Mouse (Mus musculus) hindbrain, embryonic 12.5 days (tissue): ENCODE measurements around the gene Slc16a3. TPM values are rescaled to one million over a fixed set of nuclear protein-coding genes. Genes with fewer than 3 reads are reported as not detected.

Experiments
- ATAC-seq: fragments of 200-750 bp; cut with Nextera tagmentation; 2 replicates; pipeline ENCODE4 v1.8.0; 2017; ENCODE audit warnings: moderate TSS enrichment; ENCODE audit not compliant: low FRiP score
- H3K27ac ChIP-seq: fragments of 300-500 bp; sonication (generic); 2 replicates; pipeline ENCODE4 v1.5.1; 2016; ENCODE audit warnings: mild to moderate bottlenecking
- H3K27me3 ChIP-seq: fragments of 300-500 bp; sonication (generic); 2 replicates; pipeline ENCODE4 v1.6.1; 2016; ENCODE audit warnings: mild to moderate bottlenecking
- H3K36me3 ChIP-seq: fragments of 300-500 bp; sonication (generic); 2 replicates; pipeline ENCODE4 v1.6.1; 2016; ENCODE audit warnings: mild to moderate bottlenecking
- H3K4me1 ChIP-seq: fragments of 300-500 bp; sonication (generic); 2 replicates; pipeline ENCODE4 v1.6.1; 2016
- H3K4me2 ChIP-seq: fragments of 300-500 bp; sonication (generic); replicated peaks from 2 replicates; pipeline ENCODE4 v1.6.1; 2016; ENCODE audit warnings: mild to moderate bottlenecking
- H3K4me3 ChIP-seq: fragments of 300-500 bp; sonication (generic); 2 replicates; pipeline ENCODE4 v1.5.1; 2016; ENCODE audit warnings: mild to moderate bottlenecking
- H3K9ac ChIP-seq: fragments of 300-500 bp; sonication (generic); 2 replicates; pipeline ENCODE4 v1.6.1; 2016; ENCODE audit warnings: mild to moderate bottlenecking, moderate library complexity
- H3K9me3 ChIP-seq: fragments of 300-500 bp; sonication (generic); replicated peaks from 2 replicates; pipeline ENCODE4 v1.6.1; 2016; ENCODE audit warnings: mild to moderate bottlenecking
- WGBS: fragments of 180-500 bp; shearing (Covaris S2); methylation state at CpG from one replicate; pipeline ENCODE4 v1.1.7; 2016; 5-methylcytosine and 5-hydroxymethylcytosine counted together
- polyA plus RNA-seq: library from polyadenylated mRNA; unstranded; fragments of >200 nt; fragmentation: Nextera tagmentation; extraction: Ambion mirVana; gene quantifications from 2 replicates; pipeline ENCODE4 v1.2.1, GENCODE M21; 2016

Gene Slc16a3
- polyA plus RNA-seq, 1 experiment from 2014 or later: 45.9 TPM

DNA sequence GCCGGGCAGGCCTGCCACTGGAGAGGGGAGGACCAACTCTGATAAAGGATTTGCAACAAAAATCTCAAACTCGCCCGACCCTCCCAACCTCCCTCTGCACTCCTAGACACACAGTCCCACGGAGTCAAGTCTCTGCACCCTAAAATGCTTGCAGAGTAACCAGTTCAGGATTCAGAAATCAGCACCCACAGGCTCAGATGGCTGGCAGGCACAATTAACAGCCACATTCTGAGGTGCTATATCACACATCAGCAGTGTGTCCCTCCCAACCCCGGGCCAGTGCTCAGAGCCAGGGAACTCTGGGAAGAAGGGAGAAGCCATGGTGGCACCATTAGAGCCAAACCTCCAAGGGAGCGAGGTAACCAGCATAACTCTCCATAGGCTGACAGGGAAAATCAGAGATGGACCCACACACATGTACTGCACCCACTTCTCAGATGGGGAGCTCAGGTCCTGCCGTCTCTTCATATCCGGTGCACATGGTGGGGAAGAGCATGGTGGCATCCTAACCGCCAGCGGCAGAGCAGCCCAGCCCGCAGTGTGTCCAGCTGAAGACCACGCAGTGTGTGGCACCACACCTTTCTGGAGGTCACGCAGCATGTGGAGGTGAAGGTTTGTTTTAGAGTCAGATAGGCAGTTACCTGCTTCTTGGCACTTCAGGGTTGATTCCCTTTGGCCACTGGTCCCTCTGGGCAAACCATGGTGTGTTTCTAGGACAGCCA lies 13.9 kb downstream of the Slc16a3 start:
- H3K36me3 ChIP-seq: peaks cover 90% of the 10 kb centered on the region
- 91% methylated on average over 13 of the region's 13 CpGs for WGBS
- H3K27ac ChIP-seq: no peak overlapping the region
- no peak overlapping the region for H3K4me2 ChIP-seq
- H3K9ac ChIP-seq: no peak overlapping the region
- peaks cover 7% of the 10 kb centered on the region; the same call in 1 of the 2 replicates for H3K4me1 ChIP-seq
- H3K4me3 ChIP-seq: no peak overlapping the region
- H3K27me3 ChIP-seq: no peaks in the 10 kb centered on the region
- H3K9me3 ChIP-seq: no peaks in the 10 kb centered on the region
- no peak for ATAC-seq

- Histone ChIP-seq H3K9ac (no peak overlapping the region), H3K4me2 (no peak overlapping the region), H3K36me3 (peaks cover 90% of the 10 kb centered on the region), H3K9me3 (no peaks in the 10 kb centered on the region), H3K27ac (no peak overlapping the region), H3K4me1 (peaks cover 7% of the 10 kb centered on the region; the same call in 1 of the 2 replicates), H3K27me3 (no peaks in the 10 kb centered on the region), H3K4me3 (no peak overlapping the region)
- no peak for ATAC-seq
- 89% methylated on average over 7 of the region's 7 CpGs for WGBS
Measured at GRCm38 (mm10) chr11:120962909-120963308, 14.6 kb downstream of the Slc16a3 start.

- no peak for ATAC-seq
- H3K4me2 ChIP-seq: no peak overlapping the region
- no peak overlapping the region for H3K27ac ChIP-seq
- peaks cover 92% of the 10 kb centered on the region for H3K36me3 ChIP-seq
- no peaks in the 10 kb centered on the region for H3K27me3 ChIP-seq
- H3K9me3 ChIP-seq: no peaks in the 10 kb centered on the region
- H3K4me3 ChIP-seq: no peak overlapping the region
- WGBS: 72% methylated on average over 10 of the region's 10 CpGs
- peaks cover 7% of the 10 kb centered on the region; the same call in 1 of the 2 replicates for H3K4me1 ChIP-seq
- no peak overlapping the region for H3K9ac ChIP-seq
Measured at GRCm38 (mm10) chr11:120964195-120965157, 16.2 kb downstream of the Slc16a3 start.

DNA sequence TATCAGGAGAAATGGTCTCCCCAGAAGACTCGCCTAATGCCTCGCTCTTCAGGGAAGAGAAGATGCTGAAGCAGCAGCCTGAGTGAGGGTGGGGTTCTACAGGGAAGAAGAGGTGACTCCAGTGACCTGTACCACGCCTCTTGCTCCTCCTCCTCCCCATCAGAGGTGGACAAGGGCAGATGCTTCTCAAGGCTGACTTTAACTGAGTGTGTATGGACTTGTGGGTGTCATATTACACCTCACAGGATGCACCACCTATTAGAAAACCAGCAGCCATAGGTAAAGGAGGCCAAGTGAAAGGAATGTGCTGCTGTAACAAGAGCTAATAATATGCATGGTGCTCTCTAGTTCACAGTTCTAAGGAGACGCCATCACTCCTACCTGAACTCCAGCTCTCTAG lies 17.3 kb downstream of the Slc16a3 start:
- Histone ChIP-seq H3K36me3 (peaks cover 96% of the 10 kb centered on the region), H3K9me3 (no peaks in the 10 kb centered on the region), H3K4me3 (no peak overlapping the region), H3K4me2 (no peak overlapping the region), H3K4me1 (peaks cover 7% of the 10 kb centered on the region; the same call in 1 of the 2 replicates), H3K27me3 (no peaks in the 10 kb centered on the region), H3K9ac (no peak overlapping the region), H3K27ac (no peak overlapping the region)
- ATAC-seq: no peak
- WGBS: 84% methylated on average over 4 of the region's 4 CpGs

- no peaks in the 10 kb centered on the region for H3K27me3 ChIP-seq
- no peak for ATAC-seq
- WGBS: 96% methylated on average over 5 of the region's 5 CpGs
- H3K4me3 ChIP-seq: no peak overlapping the region
- H3K27ac ChIP-seq: no peak overlapping the region
- no peaks in the 10 kb centered on the region for H3K9me3 ChIP-seq
- peaks cover 99% of the 10 kb centered on the region for H3K36me3 ChIP-seq
- no peak overlapping the region for H3K4me2 ChIP-seq
- no peak overlapping the region for H3K9ac ChIP-seq
- H3K4me1 ChIP-seq: peaks cover 2% of the 10 kb centered on the region; the same call in 1 of the 2 replicates
Measured at GRCm38 (mm10) chr11:120969742-120970141, 21.5 kb downstream of the Slc16a3 start.

DNA sequence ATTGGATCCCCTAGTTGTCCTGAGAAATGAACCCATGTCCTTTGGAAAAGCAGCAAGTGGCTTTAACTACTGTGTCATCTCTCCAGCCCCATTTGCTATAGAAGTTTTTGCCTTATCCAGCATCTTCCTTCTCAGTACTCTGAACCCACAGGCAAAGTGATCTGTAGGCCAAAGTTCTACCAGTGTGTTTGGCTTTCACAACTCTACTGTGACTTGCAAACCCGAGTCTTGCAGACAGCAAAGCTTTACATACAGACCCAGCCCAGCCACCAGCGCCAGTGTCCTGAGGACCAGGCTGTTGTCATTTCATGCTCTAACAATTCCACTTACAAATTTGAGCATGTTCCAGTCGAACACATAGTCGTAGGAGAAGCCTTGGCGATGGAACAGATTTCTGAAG lies 23.0 kb downstream of the Slc16a3 start:
- 96% methylated on average over 5 of the region's 5 CpGs for WGBS
- H3K9ac ChIP-seq: no peak overlapping the region
- no peaks in the 10 kb centered on the region for H3K27me3 ChIP-seq
- H3K4me3 ChIP-seq: no peak overlapping the region
- no peak overlapping the region for H3K4me2 ChIP-seq
- peaks cover 95% of the 10 kb centered on the region for H3K36me3 ChIP-seq
- no peaks in the 10 kb centered on the region for H3K9me3 ChIP-seq
- no peak for ATAC-seq
- H3K27ac ChIP-seq: no peak overlapping the region
- no peaks in the 10 kb centered on the region for H3K4me1 ChIP-seq

DNA sequence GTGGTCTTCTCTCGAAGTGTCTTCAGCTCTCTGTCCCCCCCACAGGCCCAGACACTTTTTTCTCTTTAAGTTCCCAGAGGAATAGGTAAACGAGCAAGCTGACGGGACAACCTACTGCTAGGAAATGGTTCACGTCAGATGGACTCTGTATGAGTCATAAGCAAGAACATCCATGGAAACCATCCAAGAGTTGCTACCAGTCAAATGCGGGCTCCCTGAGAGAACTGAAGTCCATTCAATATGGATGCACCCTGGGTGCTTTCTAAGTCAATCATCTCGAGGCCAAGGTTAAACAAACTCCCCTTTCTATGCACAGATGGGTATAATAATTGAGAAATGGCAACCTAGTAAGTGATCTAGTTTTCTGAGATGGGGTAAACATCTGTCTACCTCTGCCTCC lies 25.0 kb downstream of the Slc16a3 start:
- H3K27ac ChIP-seq: no peak overlapping the region
- H3K4me3 ChIP-seq: no peak overlapping the region
- H3K9me3 ChIP-seq: no peaks in the 10 kb centered on the region
- no peak overlapping the region for H3K4me2 ChIP-seq
- no peak overlapping the region for H3K9ac ChIP-seq
- H3K27me3 ChIP-seq: no peaks in the 10 kb centered on the region
- H3K36me3 ChIP-seq: peaks cover 94% of the 10 kb centered on the region
- H3K4me1 ChIP-seq: no peaks in the 10 kb centered on the region
- no peak for ATAC-seq
- WGBS: 84% methylated on average over 6 of the region's 6 CpGs

- Histone ChIP-seq H3K27ac (no peak overlapping the region), H3K9me3 (no peaks in the 10 kb centered on the region), H3K36me3 (peaks cover 78% of the 10 kb centered on the region), H3K4me3 (no peak overlapping the region), H3K9ac (no peak overlapping the region), H3K27me3 (no peaks in the 10 kb centered on the region), H3K4me1 (no peaks in the 10 kb centered on the region), H3K4me2 (no peak overlapping the region)
- WGBS: 91% methylated on average over 8 of the region's 8 CpGs
- no peak for ATAC-seq
Measured at GRCm38 (mm10) chr11:120979711-120980426, 31.6 kb downstream of the Slc16a3 start.

- Histone ChIP-seq H3K4me1 (no peaks in the 10 kb centered on the region), H3K4me2 (no peak overlapping the region), H3K36me3 (peaks cover 75% of the 10 kb centered on the region), H3K27ac (no peak overlapping the region), H3K9ac (no peak overlapping the region), H3K27me3 (no peaks in the 10 kb centered on the region), H3K9me3 (no peaks in the 10 kb centered on the region), H3K4me3 (no peak overlapping the region)
- ATAC-seq: no peak
- WGBS: 87% methylated on average over 9 of the region's 9 CpGs
Measured at GRCm38 (mm10) chr11:120980427-120981035, 32.3 kb downstream of the Slc16a3 start.

DNA sequence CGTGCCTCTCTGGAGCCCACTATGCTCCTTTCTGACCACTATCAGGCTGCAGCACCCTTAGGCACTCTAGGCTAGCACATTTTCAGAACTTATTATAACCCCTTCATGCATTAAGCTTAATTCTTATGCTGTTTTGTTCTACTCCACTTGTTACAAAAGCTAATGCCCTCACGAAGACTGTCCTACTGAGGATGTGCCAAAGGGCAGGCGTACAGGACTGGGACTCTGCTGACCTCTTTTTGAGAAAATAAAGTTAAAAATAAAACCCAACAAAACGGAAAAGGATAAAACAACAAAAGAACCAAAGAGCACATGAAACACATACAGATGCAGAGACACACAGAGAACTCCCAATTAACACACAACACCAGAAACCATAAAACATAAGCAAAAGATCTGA lies 33.4 kb downstream of the Slc16a3 start:
- WGBS: 92% methylated on average over 4 of the region's 4 CpGs
- H3K36me3 ChIP-seq: peaks cover 78% of the 10 kb centered on the region
- no peak for ATAC-seq

GRCm38 (mm10) chr11:120982459-120982858 lies 34.2 kb downstream of the Slc16a3 start:
- Histone ChIP-seq H3K9me3 (no peaks in the 10 kb centered on the region), H3K9ac (no peak overlapping the region), H3K27me3 (no peaks in the 10 kb centered on the region), H3K4me1 (peaks cover 4% of the 10 kb centered on the region; the same call in 1 of the 2 replicates), H3K36me3 (peaks cover 73% of the 10 kb centered on the region), H3K4me3 (no peak overlapping the region), H3K4me2 (no peak overlapping the region), H3K27ac (no peak overlapping the region)
- ATAC-seq: no peak

More for the DNA sequence above, 33.4 kb downstream of the Slc16a3 start:
- Histone ChIP-seq H3K27ac (no peak overlapping the region), H3K4me3 (no peak overlapping the region), H3K4me1 (no peaks in the 10 kb centered on the region), H3K9ac (no peak overlapping the region), H3K9me3 (no peaks in the 10 kb centered on the region), H3K4me2 (no peak overlapping the region), H3K27me3 (no peaks in the 10 kb centered on the region)
